Mouse (Mus musculus) right cerebral cortex, postnatal 25 days (tissue): ENCODE results near the gene Gm5788.
"Not testable (repeated sequence)": the region's sequence is repeated elsewhere in the genome, so short reads cannot be mapped to it uniquely, and the experiment has no call there.

ENCODE experiments used
- DNase-seq: peaks from one replicate; pipeline ENCODE4 v3.0.0; 2022

The Gm5788 gene

GRCm38 (mm10) chr12:87494421-87494820 is at the start of gene Gm5788:
TSS of gene Gm5788 (plus strand) at chr12:87494721.
- DNase-seq = not testable (repeated sequence)

- no peak for DNase-seq
Observed at GRCm38 (mm10) chr12:87449456-87449855, 45.1 kb upstream of the Gm5788 start.

DNA sequence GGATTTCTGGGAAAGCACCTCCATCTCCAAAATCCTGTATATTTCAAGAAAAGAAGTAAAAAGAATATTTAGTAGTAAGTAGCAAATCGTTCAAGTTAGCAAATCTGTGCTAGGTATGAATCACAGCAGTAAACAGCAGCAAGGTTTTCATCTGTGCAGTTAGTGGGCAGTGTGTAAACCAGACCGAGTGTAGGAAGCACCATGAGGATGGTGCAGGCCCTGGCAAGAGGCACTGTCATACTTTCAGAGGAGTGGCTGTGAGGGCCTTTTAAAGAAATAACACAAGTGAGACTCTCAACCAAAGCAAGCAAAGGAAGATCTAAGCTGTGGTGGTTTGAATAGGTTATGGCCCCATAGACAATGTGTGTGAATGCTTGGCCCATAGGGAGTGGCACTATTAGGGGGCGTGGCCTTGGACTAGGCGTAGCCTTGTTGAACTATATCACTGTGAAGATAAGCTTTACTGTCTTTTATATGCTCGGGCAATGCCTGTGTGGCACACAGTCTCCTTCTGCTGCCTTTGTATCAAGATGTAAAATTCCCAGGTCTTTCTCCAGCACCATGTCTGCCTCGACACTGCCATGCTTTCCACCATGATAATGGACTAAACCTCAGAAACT is 29.7 kb upstream of the Gm5788 start:
- DNase-seq = no peak

DNA sequence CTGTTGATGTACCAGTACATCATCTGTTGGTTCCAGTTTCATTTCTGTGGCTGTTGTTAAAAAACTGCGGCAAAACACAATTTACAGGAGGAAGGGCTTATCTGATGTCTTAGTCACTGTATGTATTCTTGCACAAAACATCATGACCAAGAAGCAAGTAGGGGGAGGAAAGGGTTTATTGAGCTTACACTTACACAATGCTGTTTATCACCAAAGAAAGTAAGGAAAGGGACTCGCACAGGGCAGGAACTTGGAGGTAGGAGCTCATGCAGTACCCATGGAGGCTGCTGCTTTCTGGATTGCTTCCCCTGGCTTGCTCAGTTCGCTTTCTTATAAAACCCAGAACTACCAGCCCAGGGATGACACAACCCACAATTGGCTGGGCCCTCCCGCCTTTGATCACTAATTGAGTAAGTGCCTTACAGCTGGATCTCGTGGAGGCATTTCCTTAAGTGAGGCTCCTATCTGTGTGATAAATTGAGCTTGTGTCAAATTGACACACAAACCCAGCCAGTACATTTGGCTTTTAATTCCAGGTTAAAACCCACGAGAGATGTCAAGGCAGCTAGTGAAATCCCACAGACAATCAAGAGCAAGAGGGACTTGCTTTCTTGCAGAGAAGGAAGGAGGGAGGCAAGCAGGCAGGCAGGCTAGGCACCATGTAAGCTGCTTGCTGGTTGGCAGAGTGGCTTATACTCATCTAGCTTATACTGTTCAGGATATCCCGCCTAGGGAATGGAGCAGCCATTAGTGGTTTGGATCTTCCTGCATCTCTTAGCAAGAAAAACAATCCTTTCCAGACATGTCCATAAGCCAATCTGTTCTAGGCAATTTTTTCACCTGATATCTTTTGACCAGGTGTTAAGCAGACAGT is 24.0 kb upstream of the Gm5788 start:
- no peak for DNase-seq

GRCm38 (mm10) chr12:87471421-87471963 is 23.0 kb upstream of the Gm5788 start:
- no peak for DNase-seq

GRCm38 (mm10) chr12:87471964-87472786 is 22.3 kb upstream of the Gm5788 start, which contains the start of gene Snw1:
TSS of gene Snw1 (minus strand) at chr12:87472274.
- peak; percentile 91 for DNase-seq

- no peak for DNase-seq
Observed at GRCm38 (mm10) chr12:87474756-87475155, 19.8 kb upstream of the Gm5788 start.

GRCm38 (mm10) chr12:87482482-87482881 is 12.0 kb upstream of the Gm5788 start:
- DNase-seq = not testable (repeated sequence)

DNA sequence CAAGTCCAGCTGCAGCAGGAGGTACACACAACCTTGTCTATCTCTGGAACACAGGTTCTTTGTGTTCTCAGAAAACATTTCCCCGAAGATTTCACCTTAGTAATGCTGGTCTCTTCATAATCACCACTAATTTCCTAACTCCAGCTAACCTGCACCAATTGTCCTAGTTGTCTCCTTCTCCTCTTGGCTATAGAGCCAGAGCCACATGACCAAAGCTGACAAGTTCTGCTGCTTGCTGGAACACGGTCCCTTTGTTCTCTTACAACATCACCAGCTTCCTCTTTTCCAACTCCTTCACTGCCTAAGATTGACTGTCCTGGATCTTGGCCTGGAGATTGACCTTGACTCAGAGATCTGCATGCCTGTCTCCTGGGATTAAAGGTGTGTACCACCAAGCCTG is 5.8 kb upstream of the Gm5788 start:
- DNase-seq = not testable (repeated sequence)

GRCm38 (mm10) chr12:87514016-87514415 is 19.5 kb downstream of the Gm5788 start, which contains the start of gene Gm8300:
TSS of gene Gm8300 (plus strand) at chr12:87514316.
- DNase-seq = not testable (repeated sequence)

DNA sequence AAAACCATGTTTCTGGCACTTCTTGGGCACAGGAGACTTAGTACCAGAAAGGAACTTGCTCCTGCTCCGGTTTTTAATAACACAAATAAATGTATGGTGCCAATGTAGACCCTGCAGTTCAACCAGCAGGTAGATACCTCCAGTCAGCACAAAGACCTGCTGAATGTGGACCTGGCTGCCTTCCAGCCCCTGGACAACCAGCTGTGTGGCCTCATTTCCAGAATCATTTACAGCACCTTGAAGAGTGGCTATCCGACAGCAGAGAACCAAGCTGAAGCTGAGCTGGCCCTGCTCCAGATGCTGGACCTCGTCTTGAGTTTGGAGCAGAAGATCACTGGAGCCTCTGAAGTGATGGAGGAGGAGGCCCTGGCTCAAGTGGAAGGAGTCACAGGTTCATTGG is 25.1 kb downstream of the Gm5788 start:
- DNase-seq = not testable (repeated sequence)

- no peak for DNase-seq
Observed at GRCm38 (mm10) chr12:87543927-87544326, 49.4 kb downstream of the Gm5788 start.
